Mouse (Mus musculus): Measurements from ENCODE around the gene Olfr653.

GRCm38 (mm10) chr7:104549833-104550232 lies 27.3 kb upstream of the Olfr653 start, which contains the start of gene Olfr651:
- no peak for TF ChIP-seq CTCF (IDR thresholded peaks at IDR 0.05; ENCODE audit: low read depth, low read length)
- no peak for TF ChIP-seq EP300 (IDR thresholded peaks at IDR 0.05; ENCODE audit: insufficient read depth, low read depth, low read length)
